Mouse (Mus musculus): ENCODE data around the gene Rrp12. TPM values are rescaled to one million over a fixed set of nuclear protein-coding genes. Genes with fewer than 3 reads are reported as not detected.

Gene Rrp12
- polyA plus RNA-seq, 1 experiment from 2014 or later: 10.9 TPM

DNA sequence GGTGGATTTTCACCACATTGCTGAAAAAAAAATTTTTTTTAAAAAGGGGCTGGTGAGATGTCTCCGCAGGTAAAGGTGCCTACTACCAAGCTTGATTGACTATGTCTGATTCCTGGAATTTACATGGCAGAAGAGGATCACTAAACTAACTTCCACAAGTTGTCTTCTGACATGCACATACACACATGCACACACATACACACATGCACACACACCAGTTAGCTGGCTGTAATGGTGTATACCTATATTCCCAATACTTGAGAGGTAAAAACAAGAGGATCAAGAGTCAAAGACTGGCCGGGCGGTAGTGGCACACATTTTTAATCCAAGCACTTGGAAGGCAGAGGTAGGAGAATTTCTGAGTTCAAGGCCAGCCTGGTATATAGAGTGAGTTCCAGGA lies 56.3 kb downstream of the Rrp12 start:
- Histone ChIP-seq H3K4me2 (replicated peaks; ENCODE audit: low read depth, low read length) (no peak overlapping the region), H3K27me3 (ENCODE audit: control insufficient read depth, insufficient read depth, low read length) (no peaks in the 10 kb centered on the region), H3K27ac (ENCODE audit: low read length) (no peak overlapping the region), H3K4me3 (ENCODE audit: low read depth, low read length) (no peak overlapping the region), H3K9ac (replicated peaks; ENCODE audit: low read depth, low read length) (no peak overlapping the region), H3K4me1 (ENCODE audit: control insufficient read depth, insufficient read depth, low read length) (no peaks in the 10 kb centered on the region), H3K9me3 (ENCODE audit: control insufficient read depth, low read depth, low read length) (no peaks in the 10 kb centered on the region), H3K36me3 (ENCODE audit: control insufficient read depth, insufficient read depth, low read length) (no peaks in the 10 kb centered on the region)
- no peak for ATAC-seq (ENCODE audit: insufficient number of reproducible peaks, insufficient read depth, low FRiP score, low read depth)
- WGBS: 90% methylated on average over 3 of the region's 3 CpGs

DNA sequence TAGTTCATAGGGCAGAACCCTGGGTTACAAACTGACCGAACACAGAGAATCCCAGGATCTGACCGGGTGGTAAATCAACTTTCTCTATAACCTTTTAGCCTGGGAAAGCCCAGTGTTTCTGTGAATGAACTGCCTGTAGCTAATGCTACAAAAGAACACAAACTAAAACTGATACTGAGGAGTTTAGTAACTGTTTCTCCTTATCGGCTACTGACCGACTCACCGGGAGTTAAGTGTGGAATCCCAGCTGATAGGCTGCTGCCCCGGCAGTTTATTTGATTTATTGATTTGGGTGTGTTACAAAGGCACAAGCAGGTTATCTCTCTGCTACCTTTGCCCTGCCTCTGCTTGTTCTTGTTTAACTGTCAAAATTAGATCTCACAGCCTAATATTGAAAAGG lies 57.2 kb downstream of the Rrp12 start:
- Histone ChIP-seq H3K27ac (ENCODE audit: low read length) (peak overlapping the region; percentile 61; the same call in 1 of the 2 replicates), H3K9me3 (ENCODE audit: control insufficient read depth, low read depth, low read length) (no peaks in the 10 kb centered on the region), H3K4me3 (ENCODE audit: low read depth, low read length) (no peak overlapping the region), H3K4me1 (ENCODE audit: control insufficient read depth, insufficient read depth, low read length) (no peaks in the 10 kb centered on the region), H3K27me3 (ENCODE audit: control insufficient read depth, insufficient read depth, low read length) (no peaks in the 10 kb centered on the region), H3K4me2 (replicated peaks; ENCODE audit: low read depth, low read length) (0 out of 2 replicates have a peak overlapping the region, but pooled peaks have one; percentile 15), H3K9ac (replicated peaks; ENCODE audit: low read depth, low read length) (no peak overlapping the region), H3K36me3 (ENCODE audit: control insufficient read depth, insufficient read depth, low read length) (no peaks in the 10 kb centered on the region)
- WGBS: 15% methylated on average over 6 of the region's 6 CpGs
- ATAC-seq (ENCODE audit: insufficient number of reproducible peaks, insufficient read depth, low FRiP score, low read depth): 0 out of 2 replicates have a peak, but pooled peaks have one; percentile 28

DNA sequence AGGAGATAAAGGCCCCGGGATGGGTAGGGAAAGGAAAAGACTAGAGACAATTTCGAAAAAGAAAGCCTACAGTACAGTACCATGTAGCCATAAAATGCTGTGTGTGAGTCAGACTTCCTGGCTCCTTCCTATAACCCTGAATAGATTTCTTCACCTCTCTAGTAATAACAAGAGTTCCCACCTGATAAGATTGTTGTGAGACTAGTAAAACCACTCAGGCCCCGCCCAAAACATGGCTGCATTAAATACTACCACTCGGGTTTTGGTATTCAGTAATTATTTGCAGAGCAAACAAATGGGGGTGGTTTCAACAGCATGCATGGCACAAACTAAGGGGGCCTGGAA lies 58.1 kb downstream of the Rrp12 start:
- H3K4me3 ChIP-seq (ENCODE audit: low read depth, low read length): no peak overlapping the region
- 0 out of 2 replicates have a peak, but pooled peaks have one; percentile 39 for ATAC-seq (ENCODE audit: insufficient number of reproducible peaks, insufficient read depth, low FRiP score, low read depth)
- H3K36me3 ChIP-seq (ENCODE audit: control insufficient read depth, insufficient read depth, low read length): no peaks in the 10 kb centered on the region
- no peak overlapping the region for H3K9ac ChIP-seq (replicated peaks; ENCODE audit: low read depth, low read length)
- H3K4me1 ChIP-seq (ENCODE audit: control insufficient read depth, insufficient read depth, low read length): no peaks in the 10 kb centered on the region
- peak overlapping the region; percentile 1; the same call in 1 of the 2 replicates for H3K4me2 ChIP-seq (replicated peaks; ENCODE audit: low read depth, low read length)
- peak overlapping the region; percentile 74; the same call in 1 of the 2 replicates for H3K27ac ChIP-seq (ENCODE audit: low read length)
- no peaks in the 10 kb centered on the region for H3K9me3 ChIP-seq (ENCODE audit: control insufficient read depth, low read depth, low read length)
- H3K27me3 ChIP-seq (ENCODE audit: control insufficient read depth, insufficient read depth, low read length): no peaks in the 10 kb centered on the region
- WGBS: 50% methylated on average over 4 of the region's 4 CpGs

DNA sequence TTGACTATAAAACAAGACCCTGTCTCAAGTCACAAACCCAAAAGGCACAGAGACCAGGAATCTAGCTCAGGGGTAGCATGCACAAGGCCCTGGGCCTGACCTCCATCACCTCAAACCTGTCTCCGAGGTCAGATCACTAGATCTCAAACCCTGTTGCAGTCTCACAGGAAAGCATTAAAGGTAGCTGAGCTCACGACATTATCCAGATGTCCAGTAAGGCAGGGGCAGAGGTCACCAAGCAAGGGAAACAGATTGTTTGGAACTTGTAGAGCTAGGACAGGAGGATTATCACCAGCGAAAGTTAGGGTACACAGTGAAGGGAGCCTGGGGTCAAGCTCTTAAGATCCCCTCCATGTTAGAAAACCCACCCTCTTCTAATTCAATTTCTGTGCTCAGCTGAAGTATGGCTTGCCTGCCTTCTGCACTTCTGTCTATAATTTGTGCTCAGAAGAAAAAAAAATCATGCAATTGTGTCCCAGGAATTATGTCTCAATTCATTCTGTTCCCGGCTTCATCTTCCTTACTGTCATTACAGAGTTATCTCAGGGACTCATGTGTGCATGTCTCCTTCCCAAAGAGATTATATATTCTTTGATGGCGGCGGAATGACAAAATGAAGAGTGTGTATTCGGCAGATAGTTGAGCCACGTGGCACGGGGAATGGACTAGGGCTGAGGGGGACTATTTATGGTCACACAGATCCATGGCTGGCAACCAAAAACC lies 58.6 kb downstream of the Rrp12 start:
- Histone ChIP-seq H3K4me2 (replicated peaks; ENCODE audit: low read depth, low read length) (peak overlapping the region; percentile 1; the same call in 1 of the 2 replicates), H3K9ac (replicated peaks; ENCODE audit: low read depth, low read length) (no peak overlapping the region), H3K36me3 (ENCODE audit: control insufficient read depth, insufficient read depth, low read length) (no peaks in the 10 kb centered on the region), H3K4me1 (ENCODE audit: control insufficient read depth, insufficient read depth, low read length) (no peaks in the 10 kb centered on the region), H3K27ac (ENCODE audit: low read length) (peak overlapping the region; percentile 74; the same call in 1 of the 2 replicates), H3K27me3 (ENCODE audit: control insufficient read depth, insufficient read depth, low read length) (no peaks in the 10 kb centered on the region), H3K4me3 (ENCODE audit: low read depth, low read length) (no peak overlapping the region), H3K9me3 (ENCODE audit: control insufficient read depth, low read depth, low read length) (no peaks in the 10 kb centered on the region)
- 44% methylated on average over 9 of the region's 9 CpGs for WGBS
- ATAC-seq (ENCODE audit: insufficient number of reproducible peaks, insufficient read depth, low FRiP score, low read depth): no peak

DNA sequence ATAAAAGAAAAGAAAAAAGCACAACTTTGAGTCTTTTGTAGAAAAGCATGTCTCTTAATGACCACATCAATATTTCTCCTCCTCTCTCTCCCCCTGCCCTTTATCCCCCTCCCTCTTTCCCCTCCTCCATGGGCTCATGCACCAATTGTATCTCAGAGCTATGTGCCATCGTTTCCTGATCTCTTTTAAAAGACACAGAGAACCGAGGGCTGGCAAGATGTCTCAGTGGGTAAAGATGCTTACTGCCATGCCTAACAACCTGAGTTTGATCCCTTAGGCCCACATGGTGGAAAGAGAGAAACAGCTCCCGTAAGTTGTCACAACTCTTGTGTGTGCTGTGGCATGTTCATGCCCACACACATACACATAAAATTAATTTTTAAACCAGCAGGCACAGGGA lies 59.3 kb downstream of the Rrp12 start:
- no peak for ATAC-seq (ENCODE audit: insufficient number of reproducible peaks, insufficient read depth, low FRiP score, low read depth)
- Histone ChIP-seq H3K9ac (replicated peaks; ENCODE audit: low read depth, low read length) (no peak overlapping the region), H3K36me3 (ENCODE audit: control insufficient read depth, insufficient read depth, low read length) (no peaks in the 10 kb centered on the region), H3K4me3 (ENCODE audit: low read depth, low read length) (no peak overlapping the region), H3K4me1 (ENCODE audit: control insufficient read depth, insufficient read depth, low read length) (0 out of 2 replicates have a peak, but pooled peaks cover 3% of the 10 kb centered on the region), H3K4me2 (replicated peaks; ENCODE audit: low read depth, low read length) (no peak overlapping the region), H3K9me3 (ENCODE audit: control insufficient read depth, low read depth, low read length) (no peaks in the 10 kb centered on the region), H3K27me3 (ENCODE audit: control insufficient read depth, insufficient read depth, low read length) (no peaks in the 10 kb centered on the region), H3K27ac (ENCODE audit: low read length) (peak overlapping the region; percentile 16; the same call in 1 of the 2 replicates)
- 48% methylated on average over 3 of the region's 3 CpGs for WGBS

DNA sequence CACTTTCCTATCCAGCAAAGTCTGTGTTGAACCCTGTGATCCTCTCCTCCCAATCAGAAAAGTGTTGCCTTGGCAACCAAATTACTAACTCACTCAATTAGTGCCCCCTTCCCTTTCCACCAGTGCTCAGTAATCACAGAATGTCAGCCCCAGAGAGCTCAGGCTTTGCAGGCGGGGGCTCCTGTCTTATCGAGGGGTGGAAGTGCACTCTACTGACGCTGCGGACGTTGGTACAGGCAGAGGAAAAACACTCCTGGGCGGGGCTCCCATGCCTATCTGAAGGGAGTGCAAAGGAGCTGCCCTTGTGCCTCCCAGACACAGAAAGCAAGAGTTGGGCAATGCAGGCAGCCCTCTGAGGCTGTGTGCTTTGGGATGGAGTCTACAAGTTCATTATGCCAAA lies 60.2 kb downstream of the Rrp12 start:
- H3K27ac ChIP-seq (ENCODE audit: low read length): no peak overlapping the region
- H3K4me3 ChIP-seq (ENCODE audit: low read depth, low read length): no peak overlapping the region

DNA sequence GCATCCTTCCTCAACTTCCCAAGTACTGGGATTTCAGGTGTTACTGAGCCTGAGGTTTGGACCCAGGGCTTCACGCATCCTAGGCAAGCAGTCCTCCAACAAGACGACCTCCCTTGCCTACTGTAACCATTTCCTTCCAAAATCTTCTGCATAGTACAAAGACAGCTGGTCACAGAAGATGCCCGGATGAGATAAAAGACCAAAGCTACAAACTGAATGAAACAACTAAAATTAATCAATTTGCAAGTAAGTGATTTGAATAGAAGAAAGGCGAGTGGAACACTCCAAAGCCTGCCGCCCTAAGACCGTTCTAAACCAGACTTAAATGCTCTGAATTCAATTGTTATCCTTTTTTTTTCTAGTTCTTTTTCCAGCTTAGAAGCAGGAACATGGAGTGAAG lies 60.6 kb downstream of the Rrp12 start:
- no peak overlapping the region for H3K9ac ChIP-seq (replicated peaks; ENCODE audit: low read depth, low read length)
- no peaks in the 10 kb centered on the region for H3K27me3 ChIP-seq (ENCODE audit: control insufficient read depth, insufficient read depth, low read length)
- H3K9me3 ChIP-seq (ENCODE audit: control insufficient read depth, low read depth, low read length): no peaks in the 10 kb centered on the region
- no peak overlapping the region for H3K4me3 ChIP-seq (ENCODE audit: low read depth, low read length)
- 0 out of 2 replicates have a peak, but pooled peaks cover 5% of the 10 kb centered on the region for H3K4me1 ChIP-seq (ENCODE audit: control insufficient read depth, insufficient read depth, low read length)
- H3K27ac ChIP-seq (ENCODE audit: low read length): no peak overlapping the region
- no peak overlapping the region; the same call in 1 of the 2 replicates for H3K4me2 ChIP-seq (replicated peaks; ENCODE audit: low read depth, low read length)
- 50% methylated on average over 6 of the region's 6 CpGs for WGBS
- no peaks in the 10 kb centered on the region for H3K36me3 ChIP-seq (ENCODE audit: control insufficient read depth, insufficient read depth, low read length)
- no peak for ATAC-seq (ENCODE audit: insufficient number of reproducible peaks, insufficient read depth, low FRiP score, low read depth)

More for the DNA sequence above, 60.2 kb downstream of the Rrp12 start:
- H3K36me3 ChIP-seq (ENCODE audit: control insufficient read depth, insufficient read depth, low read length): no peaks in the 10 kb centered on the region
- peak overlapping the region; percentile 10; the same call in 1 of the 2 replicates for H3K4me2 ChIP-seq (replicated peaks; ENCODE audit: low read depth, low read length)
- no peaks in the 10 kb centered on the region for H3K27me3 ChIP-seq (ENCODE audit: control insufficient read depth, insufficient read depth, low read length)
- under 1% methylated on average over 6 of the region's 6 CpGs for WGBS
- no peaks in the 10 kb centered on the region for H3K9me3 ChIP-seq (ENCODE audit: control insufficient read depth, low read depth, low read length)
- H3K9ac ChIP-seq (replicated peaks; ENCODE audit: low read depth, low read length): no peak overlapping the region
- ATAC-seq (ENCODE audit: insufficient number of reproducible peaks, insufficient read depth, low FRiP score, low read depth): peak; percentile 82
- H3K4me1 ChIP-seq (ENCODE audit: control insufficient read depth, insufficient read depth, low read length): 0 out of 2 replicates have a peak, but pooled peaks cover 5% of the 10 kb centered on the region

DNA sequence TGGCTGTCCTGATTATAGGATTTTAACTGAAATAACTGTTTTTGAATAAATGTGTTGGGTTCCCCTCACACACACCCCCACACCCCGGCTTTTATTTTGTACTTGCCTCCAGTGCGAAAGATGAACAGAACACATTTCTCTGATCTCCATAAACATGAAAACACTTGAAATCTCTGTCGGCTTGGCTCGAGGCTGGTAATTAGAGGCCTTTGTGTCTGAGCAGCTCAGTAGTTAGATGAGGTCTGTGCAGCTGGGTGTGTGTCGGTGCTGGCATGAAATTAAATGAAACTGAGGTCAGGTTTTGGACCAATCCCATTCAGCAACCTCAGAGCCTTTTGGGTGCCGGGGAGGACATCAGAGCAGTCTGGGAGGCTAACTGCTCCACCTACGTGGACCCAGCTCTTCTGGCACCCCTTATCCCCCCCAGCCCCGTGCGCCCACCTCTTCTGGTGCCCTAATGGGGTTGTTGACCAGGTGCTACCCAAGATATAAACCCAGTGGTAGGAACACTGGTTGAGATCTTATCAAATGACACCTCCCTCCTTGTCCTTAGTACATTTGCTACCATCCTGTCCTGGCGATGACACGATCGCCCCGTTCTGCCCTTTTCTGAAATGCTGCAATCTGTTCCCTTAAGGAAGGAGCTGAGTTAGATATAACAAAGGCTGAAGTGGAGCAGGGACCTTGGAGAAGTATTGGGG lies 63.3 kb downstream of the Rrp12 start:
- no peak overlapping the region for H3K4me2 ChIP-seq (replicated peaks; ENCODE audit: low read depth, low read length)
- no peak overlapping the region for H3K4me3 ChIP-seq (ENCODE audit: low read depth, low read length)
- no peak overlapping the region for H3K27ac ChIP-seq (ENCODE audit: low read length)
- no peaks in the 10 kb centered on the region for H3K36me3 ChIP-seq (ENCODE audit: control insufficient read depth, insufficient read depth, low read length)
- no peaks in the 10 kb centered on the region for H3K9me3 ChIP-seq (ENCODE audit: control insufficient read depth, low read depth, low read length)
- WGBS: 81% methylated on average over 13 of the region's 13 CpGs
- H3K27me3 ChIP-seq (ENCODE audit: control insufficient read depth, insufficient read depth, low read length): no peaks in the 10 kb centered on the region
- H3K9ac ChIP-seq (replicated peaks; ENCODE audit: low read depth, low read length): no peak overlapping the region
- 0 out of 2 replicates have a peak, but pooled peaks cover 5% of the 10 kb centered on the region for H3K4me1 ChIP-seq (ENCODE audit: control insufficient read depth, insufficient read depth, low read length)
- ATAC-seq (ENCODE audit: insufficient number of reproducible peaks, insufficient read depth, low FRiP score, low read depth): no peak

Data from stomach, embryonic 14.5 days (tissue).